Mouse (Mus musculus) gonadal fat pad, adult 2 months (tissue): ENCODE results near the gene Zmiz1. TPM values are rescaled to one million over a fixed set of nuclear protein-coding genes. Genes with fewer than 3 reads are reported as not detected.

ENCODE experiments used
- DNase-seq: peaks from one replicate; pipeline ENCODE4 v3.0.0-alpha.2; 2012; ENCODE audit warnings: low read depth
- polyA plus RNA-seq: library from polyadenylated mRNA; depleted of rRNA; stranded (reverse); fragments of >200 nt; gene quantifications from 2 replicates; pipeline ENCODE4 v1.2.3, GENCODE M21; 2012

Zmiz1 gene
- polyA plus RNA-seq, 1 experiment, result 16.3 TPM

DNA sequence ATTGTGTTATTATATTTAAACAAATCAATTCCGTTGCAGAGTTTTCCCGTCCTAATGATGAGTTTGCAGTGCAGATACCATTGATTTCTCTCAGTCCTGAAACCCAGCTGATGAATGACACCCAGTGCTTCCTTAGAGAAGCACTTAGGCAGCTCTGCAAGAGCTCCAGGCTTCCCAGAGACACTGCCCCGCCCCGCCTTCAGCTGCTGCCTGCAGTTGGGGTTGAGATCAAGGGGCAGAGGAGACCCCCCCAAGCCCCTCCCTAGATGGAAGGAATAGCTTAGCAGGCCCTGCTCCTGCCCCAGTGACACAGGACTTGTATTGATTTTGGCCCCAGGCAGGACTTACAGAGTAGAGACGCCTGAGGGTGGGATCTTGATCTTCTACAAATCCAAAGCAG is 53.0 kb downstream of the Zmiz1 start:
- no peak for DNase-seq

DNA sequence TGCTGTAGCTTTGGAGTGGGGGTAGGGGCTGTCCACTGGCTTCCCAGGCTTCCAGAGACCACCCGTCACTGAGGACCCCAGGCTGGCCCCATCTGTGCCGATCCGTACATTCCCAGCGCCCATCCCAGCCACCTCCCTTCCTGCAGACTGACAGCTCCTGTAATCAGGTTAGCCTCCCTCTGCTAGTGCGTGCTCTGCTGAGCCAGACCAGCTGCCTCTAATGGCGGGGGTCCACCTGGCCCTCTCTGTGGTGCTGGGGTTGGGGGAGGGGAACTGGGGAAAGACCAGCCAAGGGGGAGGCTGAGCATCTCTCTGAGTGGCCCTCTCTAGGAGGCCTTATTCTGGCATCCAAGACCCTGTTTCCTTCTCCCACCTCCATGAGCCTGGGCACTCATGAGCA is 53.8 kb downstream of the Zmiz1 start:
- no peak for DNase-seq

DNA sequence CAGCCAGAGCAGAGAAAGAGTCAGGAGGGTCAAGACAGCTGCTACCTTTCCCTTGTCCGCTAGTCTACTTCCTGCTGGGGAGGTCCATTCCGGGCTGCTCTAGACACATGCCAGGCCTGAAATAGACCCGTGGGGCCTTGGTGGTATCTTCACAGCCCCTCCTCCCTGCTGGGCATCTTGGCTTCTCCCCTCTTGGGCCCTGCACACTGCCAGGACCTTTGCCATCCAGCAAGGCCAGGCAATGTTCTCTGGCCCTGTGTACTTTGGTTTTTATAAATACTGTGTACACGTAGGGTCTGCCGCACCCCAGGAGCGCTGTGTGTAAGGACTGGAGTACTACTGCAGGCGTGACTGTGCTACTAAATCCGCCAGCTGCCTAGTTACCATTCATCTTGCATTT is 54.5 kb downstream of the Zmiz1 start:
- no peak for DNase-seq

DNA sequence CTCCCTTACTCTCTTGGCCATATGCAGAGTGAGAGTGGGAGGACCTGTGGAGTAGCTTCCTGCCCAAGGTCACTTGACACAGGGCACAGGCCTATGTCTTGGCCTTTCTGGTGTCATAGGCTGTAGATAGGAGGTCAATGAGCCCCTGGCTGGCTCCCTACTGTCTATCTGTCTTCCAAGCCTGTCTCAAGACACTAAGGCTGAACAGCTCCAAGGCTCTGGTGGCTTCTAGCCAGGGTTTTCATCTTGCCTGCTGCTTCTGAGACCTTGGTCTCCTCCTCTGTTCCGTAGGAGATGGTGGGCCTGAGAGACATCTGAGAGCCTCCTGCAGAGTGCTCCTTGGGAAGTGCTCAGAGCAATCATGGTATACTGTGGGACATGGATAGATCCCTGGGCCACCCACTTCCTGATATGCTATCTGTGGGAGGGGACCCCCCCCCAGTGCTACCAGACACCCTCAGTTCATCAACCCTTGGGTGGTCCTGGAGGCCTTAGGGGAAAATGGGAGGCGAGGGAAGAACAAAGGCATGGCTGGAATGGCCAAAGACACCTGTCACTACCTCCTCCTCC is 56.0 kb downstream of the Zmiz1 start:
- no peak for DNase-seq

DNA sequence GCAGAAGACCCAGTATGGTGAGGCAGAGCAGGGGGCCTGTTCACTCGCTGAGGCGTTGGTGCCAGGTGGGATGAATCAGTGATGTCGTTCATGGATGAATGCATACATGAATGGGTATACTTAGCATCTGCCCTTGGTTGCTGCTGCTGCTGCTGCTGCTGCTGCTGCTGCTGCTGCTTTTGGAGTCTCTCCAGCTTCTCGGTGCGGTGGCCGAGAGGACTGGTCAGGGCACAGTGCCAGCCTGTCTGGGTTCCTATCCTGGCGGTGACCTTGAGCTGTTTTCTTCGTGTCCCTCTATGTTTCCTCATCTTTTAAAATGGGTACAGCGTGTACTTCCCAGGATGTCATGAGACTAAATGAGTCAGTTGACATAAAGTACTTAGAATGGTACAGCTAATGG is 56.9 kb downstream of the Zmiz1 start:
- DNase-seq, result no peak

DNA sequence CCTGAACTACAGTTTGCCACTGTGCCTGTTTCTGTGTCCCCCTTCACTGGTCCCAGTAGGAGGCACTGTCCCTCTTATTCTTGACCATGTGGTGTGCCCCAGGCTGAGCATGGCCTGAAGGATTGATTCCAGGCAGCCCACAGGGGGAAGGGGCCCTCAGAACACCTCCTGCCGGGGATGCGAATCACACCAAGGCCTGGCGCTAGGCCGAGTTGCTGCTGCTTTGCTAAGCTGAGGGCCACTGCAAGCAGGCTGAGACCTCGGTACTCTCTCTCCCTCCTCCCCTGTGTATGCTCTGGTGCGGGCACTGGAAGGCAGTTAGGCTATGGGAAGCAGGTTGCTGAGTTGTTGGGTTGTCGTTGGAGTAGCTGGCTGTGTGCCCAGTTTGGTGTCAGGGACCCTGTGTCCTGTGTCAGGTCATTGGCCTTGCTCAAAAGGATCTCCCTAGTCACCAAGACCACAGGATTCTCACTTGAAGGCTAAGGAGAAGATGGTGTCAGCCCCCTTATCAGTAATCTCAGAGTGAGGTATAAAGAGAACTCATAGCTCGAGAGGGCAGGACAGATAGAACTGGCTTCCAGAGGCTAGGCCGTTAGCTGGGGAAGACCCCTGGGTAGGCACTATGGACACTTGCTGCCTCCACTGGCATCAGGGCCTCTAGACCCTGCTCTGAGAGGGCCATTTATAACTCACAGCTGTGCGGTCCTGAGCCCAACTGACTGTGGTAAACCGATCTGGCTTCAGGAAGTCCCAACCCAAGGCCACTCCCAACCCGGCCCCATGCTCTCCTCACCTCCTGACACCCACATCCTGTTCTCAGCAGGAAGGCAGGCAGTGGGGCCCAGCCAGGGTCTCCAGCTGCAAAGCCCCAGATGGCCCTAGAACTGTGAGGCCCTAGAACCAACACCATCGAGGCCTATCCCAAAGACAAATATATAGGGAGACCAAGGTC is 57.9 kb downstream of the Zmiz1 start:
- DNase-seq, result no peak

DNA sequence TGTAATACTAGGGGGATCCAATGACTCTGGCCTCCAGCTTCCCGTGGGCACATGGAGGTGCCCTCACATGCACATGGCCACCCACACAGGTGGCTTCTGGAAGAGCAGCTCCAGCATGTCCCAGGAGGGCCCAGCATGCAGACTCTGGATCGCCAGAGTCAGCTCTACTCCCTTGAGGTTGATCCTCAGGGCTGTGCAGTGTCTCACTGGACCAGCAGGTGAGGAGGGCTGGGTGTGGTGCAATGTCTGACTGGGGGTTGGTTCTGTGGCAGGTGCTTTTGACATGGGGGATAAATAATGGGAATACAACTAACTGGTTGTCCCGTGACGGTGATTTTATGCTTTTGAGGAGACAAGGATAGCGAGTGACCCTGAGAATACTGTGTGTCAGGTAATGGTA is 59.7 kb downstream of the Zmiz1 start:
- DNase-seq, result no peak

DNA sequence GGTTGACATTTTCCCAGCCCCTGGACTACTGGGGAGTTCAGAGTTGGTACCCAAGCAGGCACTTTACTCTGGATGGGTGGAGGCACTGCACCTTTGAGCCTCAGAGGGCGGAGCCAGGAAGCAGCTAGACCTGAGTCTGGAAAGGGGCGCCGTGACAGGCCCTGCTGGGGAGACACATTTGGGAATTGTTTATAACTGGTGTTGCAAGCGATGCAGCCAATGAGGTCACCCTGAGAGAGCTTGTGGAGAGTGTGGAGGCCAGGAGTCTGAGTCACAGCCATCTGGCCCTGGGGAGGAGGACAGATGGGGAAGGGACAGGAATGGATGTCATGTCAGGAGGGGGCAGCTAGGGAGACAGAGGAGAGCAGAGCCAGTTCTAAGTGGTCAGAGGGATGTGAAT is 60.7 kb downstream of the Zmiz1 start:
- no peak for DNase-seq

DNA sequence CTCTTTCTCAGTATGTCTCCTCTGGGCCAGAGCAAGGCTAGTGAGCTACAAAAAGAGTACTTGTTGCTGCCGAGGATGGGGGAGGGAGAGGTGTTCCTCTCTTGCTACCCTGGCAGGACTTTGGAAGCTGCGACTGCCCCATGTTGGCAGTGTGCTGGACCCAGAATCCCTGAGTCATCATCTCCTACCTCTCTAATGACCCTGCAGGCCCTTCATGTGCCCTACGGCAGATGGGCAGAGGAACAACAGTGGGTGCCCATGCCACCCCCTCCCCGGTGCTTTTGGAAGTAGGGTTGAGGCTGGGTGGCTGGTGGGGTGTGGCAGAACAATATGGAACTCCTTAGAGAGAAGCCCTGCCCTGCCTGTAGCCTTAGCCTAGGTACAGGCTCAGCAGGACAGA is 61.6 kb downstream of the Zmiz1 start:
- DNase-seq, result no peak

DNA sequence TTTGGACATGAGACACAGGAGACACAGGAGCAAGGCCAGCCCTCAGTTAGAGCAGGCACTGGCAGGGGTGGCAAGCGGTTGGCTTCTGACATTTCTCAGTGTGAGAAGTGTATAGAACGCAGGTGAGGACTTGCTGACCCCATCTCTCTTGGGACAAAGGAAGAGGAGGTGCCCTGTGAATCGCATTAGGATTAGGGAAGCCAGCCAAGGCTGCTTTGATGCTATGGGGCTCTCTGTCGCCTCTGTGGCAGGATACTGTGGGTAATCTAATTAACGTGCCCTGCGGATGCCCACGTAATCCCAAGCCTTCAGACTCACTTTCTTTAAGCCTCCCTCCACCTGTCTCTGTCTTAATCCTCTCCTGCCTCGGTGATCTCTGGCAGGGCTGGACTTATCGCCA is 62.0 kb downstream of the Zmiz1 start:
- DNase-seq, result no peak

DNA sequence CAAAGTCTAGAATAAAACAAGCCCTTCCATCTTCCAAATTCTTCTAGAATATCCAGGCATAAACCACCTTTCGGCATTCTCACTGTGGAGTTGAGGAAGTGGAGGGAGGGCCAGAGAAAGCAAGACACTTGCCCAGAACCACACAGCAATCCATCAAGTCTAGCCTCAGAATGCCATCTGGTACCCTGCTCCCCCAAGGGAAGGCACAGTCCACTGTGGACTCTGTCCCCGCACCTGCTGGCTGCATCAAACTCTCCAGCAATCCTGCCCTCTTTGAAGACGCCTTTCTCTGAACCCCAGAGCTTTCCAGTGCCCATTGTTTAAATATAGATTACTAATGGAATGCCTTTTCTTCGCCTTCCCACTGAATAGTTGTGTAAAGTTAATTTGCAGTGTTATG is 62.5 kb downstream of the Zmiz1 start:
- no peak for DNase-seq

DNA sequence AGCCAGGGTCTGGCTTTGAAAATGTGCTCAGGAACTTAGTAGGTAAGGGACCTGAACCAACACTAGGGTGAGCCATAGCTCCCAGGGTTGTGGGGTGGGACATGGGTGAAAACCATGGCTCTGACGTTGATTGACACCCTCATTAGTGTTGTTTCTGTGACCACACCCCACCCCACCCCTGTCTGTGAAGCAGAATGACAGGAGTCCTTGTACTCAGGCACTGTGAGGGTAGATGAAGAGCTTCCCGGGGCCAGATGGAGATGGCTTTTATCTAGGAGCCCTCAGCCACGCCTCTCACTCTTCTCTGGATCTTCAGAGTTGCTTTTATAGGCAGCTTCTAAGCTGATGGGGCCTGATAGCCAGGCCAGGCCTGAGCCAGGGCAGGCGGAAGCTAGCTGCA is 63.4 kb downstream of the Zmiz1 start:
- DNase-seq, result no peak

DNA sequence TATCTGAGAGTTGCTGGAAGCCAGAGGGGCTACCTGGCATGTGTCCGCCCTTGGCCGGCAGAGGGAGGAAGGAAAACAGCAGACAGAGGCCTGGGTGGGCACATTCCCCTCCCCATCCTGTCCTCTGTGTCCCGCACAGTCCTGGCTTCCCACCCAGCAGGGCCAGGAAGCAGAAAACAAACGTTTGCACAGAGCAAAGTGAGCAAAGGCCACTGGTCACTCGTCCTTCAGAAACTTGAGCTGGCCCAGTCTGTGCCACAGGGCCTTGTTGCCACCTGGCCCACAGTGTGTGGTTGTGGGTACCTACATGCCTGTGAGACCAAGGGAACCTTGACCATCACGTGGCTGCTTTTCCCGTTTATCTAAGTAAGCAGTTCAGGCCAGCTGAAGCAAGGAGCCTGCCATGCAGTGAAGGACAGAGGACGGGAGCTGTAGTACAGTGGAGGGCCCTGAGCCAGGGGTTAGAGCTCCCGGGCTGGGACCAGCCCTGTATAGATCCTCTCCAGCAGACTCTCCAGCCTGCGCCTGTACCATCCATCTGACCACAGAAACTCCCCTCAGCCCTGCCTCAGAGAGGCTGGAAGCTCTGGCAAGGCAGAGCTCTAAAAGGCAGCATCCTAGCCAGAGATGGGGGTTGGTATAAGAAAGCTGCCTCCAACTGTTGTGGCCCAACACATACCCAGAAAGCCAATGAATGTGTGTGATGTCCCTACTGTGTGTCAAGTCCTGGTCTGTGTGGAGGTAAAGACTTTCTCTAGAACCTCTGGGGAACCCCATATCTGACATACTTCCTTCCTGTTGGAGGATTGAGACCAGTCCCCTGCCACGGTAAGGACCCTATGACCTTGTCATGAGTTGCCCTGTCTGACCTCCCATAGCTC is 64.5 kb downstream of the Zmiz1 start:
- no peak for DNase-seq

DNA sequence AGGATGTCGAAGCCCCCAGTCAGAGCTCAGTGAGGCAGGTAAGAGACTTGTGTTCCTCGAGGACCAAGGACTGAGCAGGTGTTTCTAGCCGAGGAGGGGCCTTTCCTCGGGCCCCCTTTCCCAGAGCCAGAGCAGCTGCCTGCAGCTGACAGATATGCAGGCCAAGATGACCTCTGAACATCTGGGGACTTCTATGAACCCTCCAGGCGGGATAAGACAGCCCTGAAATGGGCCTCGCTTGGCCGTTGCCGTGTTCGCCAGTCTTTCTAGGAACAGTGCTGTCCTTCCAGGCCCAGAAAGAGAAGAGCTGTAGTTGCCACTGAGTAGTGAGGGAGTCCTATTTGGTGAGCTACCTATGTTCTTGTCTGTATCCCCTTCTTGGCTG is 65.1 kb downstream of the Zmiz1 start:
- DNase-seq, result no peak

DNA sequence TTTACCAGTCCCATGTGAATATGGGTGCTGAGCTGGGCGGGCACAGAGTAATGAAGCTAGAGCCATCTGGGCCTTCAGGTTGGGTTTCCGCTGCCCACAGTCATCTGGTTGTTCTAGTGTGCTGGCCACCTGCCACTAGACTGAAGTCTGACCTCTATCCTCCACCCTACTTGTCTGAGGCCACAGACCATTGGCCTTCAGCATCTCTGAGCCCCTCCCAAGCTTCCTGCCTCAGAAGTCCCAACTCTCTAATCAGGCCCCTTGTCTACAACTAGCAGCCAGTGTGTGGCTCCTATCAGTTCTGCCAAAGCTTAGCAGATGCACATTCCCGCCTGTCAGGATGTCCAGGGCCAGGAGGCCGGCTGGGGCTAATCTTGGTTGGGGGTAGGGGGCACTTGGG is 65.9 kb downstream of the Zmiz1 start:
- no peak for DNase-seq

DNA sequence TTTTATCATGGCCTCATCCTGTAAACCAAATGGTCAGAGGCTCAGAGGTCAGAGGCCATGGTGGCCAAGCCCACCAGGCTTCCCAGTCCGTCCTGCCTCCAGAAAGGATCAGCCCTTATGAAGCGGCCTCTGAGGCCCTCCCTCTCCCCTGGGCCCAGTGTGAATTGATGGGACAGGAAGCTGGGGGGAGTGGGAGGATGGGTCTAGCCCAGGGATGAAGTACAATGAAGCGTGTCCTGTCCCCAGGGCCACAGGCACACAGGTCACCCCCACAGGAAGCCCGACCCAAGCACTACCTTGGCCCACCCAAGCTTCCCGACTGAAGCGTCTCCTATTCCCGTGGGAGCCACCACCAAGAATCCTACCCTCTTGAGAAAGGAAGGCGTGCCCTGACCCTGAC is 66.7 kb downstream of the Zmiz1 start:
- no peak for DNase-seq

DNA sequence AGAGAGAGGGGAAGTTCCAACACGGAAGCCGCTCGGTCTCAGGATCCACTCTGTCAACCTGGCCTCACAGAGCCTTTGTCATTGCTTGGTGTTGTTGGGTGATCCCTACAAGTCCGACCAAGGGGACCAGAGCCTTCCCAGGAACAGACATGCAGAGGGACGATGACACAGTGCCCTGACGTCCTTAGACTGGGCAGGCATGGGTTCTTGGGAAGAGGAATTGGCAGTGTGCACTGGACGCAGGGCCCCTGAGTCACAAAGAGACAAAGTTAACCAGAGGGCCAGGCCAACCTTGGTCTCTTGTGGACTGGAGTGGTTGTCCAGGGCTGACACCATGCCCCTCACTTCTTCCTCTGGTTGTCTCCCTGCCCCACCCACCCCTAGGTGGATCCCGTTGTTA is 67.9 kb downstream of the Zmiz1 start:
- no peak for DNase-seq

DNA sequence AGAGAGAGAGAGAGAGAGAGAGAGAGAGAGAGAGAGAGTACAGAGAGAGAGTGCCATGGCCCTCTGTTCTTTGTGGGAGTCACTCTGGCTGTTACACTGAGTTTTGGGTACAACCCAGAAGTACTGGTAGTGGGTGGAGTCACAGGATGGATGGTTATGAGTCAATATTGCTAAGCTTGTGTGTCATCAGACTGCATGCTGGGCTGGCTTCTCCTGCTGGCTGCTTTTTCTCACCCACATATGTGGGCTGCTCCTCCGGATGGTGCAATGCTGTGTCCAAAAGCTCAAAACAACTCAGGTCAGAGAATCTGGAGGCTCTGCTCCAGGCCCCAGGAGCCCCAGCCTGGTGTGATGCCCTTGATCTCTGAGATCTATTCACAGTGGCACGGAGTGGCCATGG is 68.3 kb downstream of the Zmiz1 start:
- peak; percentile 84 for DNase-seq

DNA sequence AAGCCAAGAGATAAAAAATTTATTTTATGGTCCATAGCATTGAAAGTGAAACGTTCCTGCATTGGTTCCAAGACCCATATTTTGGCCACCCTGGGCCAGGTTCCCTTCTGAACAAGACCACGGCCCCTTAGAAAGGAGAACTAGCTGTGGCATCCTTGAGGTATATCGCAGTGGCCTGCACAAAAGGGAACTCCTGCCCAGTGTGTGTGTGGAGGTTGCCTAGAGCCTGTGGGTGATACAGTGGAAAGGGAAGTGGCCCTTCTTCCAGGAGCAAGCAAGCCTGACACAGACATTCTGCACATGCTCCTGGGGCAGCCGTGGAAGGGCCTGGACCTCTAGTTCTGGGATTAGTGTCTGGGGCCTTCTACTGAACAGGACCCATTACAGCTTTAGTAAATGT is 71.4 kb downstream of the Zmiz1 start:
- DNase-seq, result no peak

DNA sequence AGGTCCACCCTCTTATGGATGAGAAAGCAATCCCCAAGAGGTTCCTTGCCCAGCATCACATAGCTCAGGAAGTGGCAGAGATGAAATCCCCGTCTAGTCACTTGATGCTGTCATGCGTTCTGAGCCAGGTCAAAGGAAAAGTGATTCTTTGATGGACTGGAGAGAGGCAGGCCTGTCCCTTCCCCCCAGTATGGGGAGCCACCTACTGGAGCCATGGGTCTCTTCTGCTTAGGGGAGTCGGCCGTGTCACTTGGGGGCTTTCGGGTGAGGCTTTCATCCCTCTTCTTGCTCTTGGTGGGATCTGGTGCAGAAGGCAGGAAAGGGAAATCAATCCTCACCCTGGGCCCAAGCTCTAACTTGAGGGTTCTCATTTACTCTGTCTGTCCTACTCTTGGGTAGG is 71.8 kb downstream of the Zmiz1 start:
- DNase-seq, result no peak

DNA sequence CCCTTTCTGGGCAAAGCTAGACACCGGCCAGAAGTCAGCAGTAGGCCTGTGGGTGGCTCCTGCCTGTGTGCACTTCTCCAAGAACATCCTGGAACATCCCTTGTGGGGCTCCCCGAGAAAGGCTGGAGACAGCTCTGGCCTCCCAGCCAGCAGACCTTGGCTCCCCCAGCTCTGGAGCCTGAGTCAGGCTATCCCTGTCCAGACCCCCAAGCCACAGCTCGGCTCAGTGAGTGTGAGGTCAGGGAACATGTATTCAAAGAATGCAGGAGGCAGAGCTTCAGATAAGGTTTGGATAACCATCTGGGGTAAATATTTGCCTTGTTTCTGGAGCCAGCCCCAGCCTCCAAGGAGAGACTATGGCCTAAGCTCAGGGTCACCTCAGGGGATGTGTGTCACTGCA is 74.0 kb downstream of the Zmiz1 start:
- no peak for DNase-seq

DNA sequence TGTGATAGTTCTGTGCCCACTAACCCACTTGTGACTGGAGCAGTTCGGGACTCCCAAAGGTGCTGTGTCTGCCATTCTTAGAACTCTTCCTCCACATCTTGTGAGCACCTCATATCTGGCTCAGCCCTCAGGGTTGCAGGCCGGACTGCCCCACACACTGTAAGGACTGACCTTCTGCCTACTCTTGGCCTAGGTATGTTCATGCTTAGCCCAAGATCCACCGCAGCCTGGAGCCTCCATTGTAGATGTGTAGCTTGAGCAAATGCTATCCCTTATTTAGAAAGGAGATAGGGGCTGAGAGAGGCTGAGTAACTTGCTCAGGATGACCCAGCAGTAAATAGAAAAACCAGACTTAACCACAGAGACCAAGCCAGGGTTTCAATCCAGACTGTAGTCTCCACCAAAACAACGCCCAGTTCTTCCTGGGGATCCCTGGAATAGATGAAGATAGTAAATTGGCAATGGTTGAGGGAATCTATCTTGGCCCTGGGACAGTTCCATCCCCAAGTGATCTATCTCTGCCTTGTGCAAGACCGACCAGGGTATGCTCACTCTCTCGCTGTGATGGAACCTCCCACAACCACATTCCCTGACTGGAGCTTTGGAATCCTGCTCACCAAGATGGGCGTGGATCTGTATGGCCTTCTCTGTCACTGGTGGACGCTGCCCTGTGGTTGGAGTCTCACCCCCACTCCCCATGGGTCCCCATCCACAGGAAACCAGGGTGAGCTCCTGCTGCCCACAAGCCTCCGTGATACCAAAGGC is 74.8 kb downstream of the Zmiz1 start:
- no peak for DNase-seq
